7 mouse cellular contexts compared by ENCODE assay signal in the genomic region with DNA sequence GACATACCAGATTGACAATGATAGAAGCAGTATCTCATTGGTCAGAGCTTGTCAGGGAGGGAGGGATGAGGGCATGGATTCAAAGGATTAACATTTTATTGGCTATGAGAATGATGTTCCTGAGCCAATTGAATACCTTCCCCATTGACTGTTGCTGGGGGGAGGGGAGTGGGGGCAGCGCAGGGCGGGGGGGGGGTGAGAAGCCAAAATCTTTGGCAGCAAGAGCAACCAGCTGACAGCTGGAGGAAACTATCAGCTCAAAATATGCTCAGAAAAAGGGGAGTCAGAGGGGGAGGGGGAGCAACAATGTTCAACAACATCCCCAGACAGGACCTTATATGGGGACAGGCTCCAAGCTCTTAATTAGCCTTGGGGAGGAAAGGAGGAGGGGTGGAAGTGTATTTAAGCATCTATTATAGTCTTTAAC. TPM values are rescaled to one million over a fixed set of nuclear protein-coding genes. Genes with fewer than 3 reads are reported as not detected.
DNase-seq lines count a peak whose midpoint lies in the region; ATAC-seq lines count a peak whose summit lies in the region.

No protein-coding gene starts in this region.

- no peak for ATAC-seq in neural tube, embryonic 11.5 days (ENCODE audit: insufficient read depth, low FRiP score, low TSS enrichment)
- ATAC-seq in forebrain, embryonic 16.5 days = peak; percentile 91
- peak; percentile 85 for ATAC-seq in kidney, embryonic 15.5 days (replicated peaks; ENCODE audit: low FRiP score)

- WGBS in neural tube, embryonic 11.5 days = 6% methylated on average over 2 of the region's 2 CpGs
- WGBS in forebrain, embryonic 16.5 days = 0% methylated on average over 1 of the region's 2 CpGs
- WGBS in kidney, embryonic 15.5 days = 11% methylated on average over 2 of the region's 2 CpGs

- no peak overlapping the region for H3K27ac ChIP-seq in neural tube, embryonic 11.5 days (ENCODE audit: low read depth, low read length)
- H3K27ac ChIP-seq in forebrain, embryonic 16.5 days (ENCODE audit: low read length) = peak overlapping the region; percentile 94
- peak overlapping the region; percentile 95 for H3K27ac ChIP-seq in kidney, embryonic 15.5 days

- peaks cover 2% of the 10 kb centered on the region; the same call in 1 of the 2 replicates for H3K36me3 ChIP-seq in neural tube, embryonic 11.5 days (ENCODE audit: control insufficient read depth, insufficient read depth, low read length)
- H3K36me3 ChIP-seq in forebrain, embryonic 16.5 days (ENCODE audit: control insufficient read depth, insufficient read depth) = no peaks in the 10 kb centered on the region
- H3K36me3 ChIP-seq in kidney, embryonic 15.5 days = peaks cover 13% of the 10 kb centered on the region

- H3K4me1 ChIP-seq in neural tube, embryonic 11.5 days (ENCODE audit: control insufficient read depth, insufficient read depth, low read length) = no peaks in the 10 kb centered on the region
- H3K4me1 ChIP-seq in forebrain, embryonic 16.5 days (replicated peaks; ENCODE audit: control insufficient read depth, insufficient read depth, low read length) = peaks cover 14% of the 10 kb centered on the region
- H3K4me1 ChIP-seq in kidney, embryonic 15.5 days = peaks cover 27% of the 10 kb centered on the region

- no peak overlapping the region for H3K9ac ChIP-seq in neural tube, embryonic 11.5 days (ENCODE audit: low read length)
- H3K9ac ChIP-seq in forebrain, embryonic 16.5 days (replicated peaks; ENCODE audit: low read depth, low read length) = no peak overlapping the region; the same call in 1 of the 2 replicates
- H3K9ac ChIP-seq in kidney, embryonic 15.5 days = no peak overlapping the region

- no peaks in the 10 kb centered on the region for H3K27me3 ChIP-seq in neural tube, embryonic 11.5 days (ENCODE audit: control insufficient read depth, insufficient read depth, low read length)
- no peaks in the 10 kb centered on the region for H3K27me3 ChIP-seq in forebrain, embryonic 16.5 days (replicated peaks; ENCODE audit: control insufficient read depth, insufficient read depth, low read length)
- no peaks in the 10 kb centered on the region for H3K27me3 ChIP-seq in kidney, embryonic 15.5 days

- H3K9me3 ChIP-seq in neural tube, embryonic 11.5 days (ENCODE audit: control insufficient read depth, low read length) = no peaks in the 10 kb centered on the region
- no peaks in the 10 kb centered on the region for H3K9me3 ChIP-seq in forebrain, embryonic 16.5 days (ENCODE audit: control insufficient read depth, low read length)
- H3K9me3 ChIP-seq in kidney, embryonic 15.5 days (replicated peaks) = no peaks in the 10 kb centered on the region

- peak overlapping the region; percentile 15; the same call in 1 of the 2 replicates for H3K4me3 ChIP-seq in neural tube, embryonic 11.5 days (ENCODE audit: low read depth, low read length)
- peak overlapping the region; percentile 34; the same call in 1 of the 2 replicates for H3K4me3 ChIP-seq in forebrain, embryonic 16.5 days (replicated peaks; ENCODE audit: low read length)
- H3K4me3 ChIP-seq in kidney, embryonic 15.5 days (replicated peaks) = peak overlapping the region; percentile 18; the same call in 1 of the 2 replicates

- DNase-seq in neural tube, embryonic 11.5 days (ENCODE audit: low spot score) = no peak
- DNase-seq in neural tube, embryonic 10.5 days (ENCODE audit: extremely low spot score, low spot score) = no peak
- DNase-seq in lung, postnatal 36 days = peak; percentile 65
- no peak for DNase-seq in yolk sac, embryonic 10.5 days (ENCODE audit: low spot score)
- no peak for DNase-seq in adrenal gland, adult 18-20 months (ENCODE audit: low spot score in 2 of 2)

- peak overlapping the region; percentile 15 for H3K4me2 ChIP-seq in neural tube, embryonic 11.5 days (ENCODE audit: low read depth)
- peak overlapping the region; percentile 54 for H3K4me2 ChIP-seq in forebrain, embryonic 16.5 days (ENCODE audit: low read length)
- H3K4me2 ChIP-seq in kidney, embryonic 15.5 days = peak overlapping the region; percentile 50

RNA-seq across cellular contexts. Expression of gene B4galt3, which starts 6.9 kb away (rescaled TPM):
- polyA plus RNA-seq in neural tube, embryonic 11.5 days (2014; fragmentation: Nextera tagmentation; extraction: Ambion mirVana) = 67.4 and 70.6 TPM in 2 replicates
- polyA plus RNA-seq in forebrain, embryonic 16.5 days (2015; fragmentation: Nextera tagmentation; extraction: Ambion mirVana) = 111 and 114 TPM in 2 replicates
- 80.4 and 94.3 TPM in 2 replicates for polyA plus RNA-seq in kidney, embryonic 15.5 days (2015; fragmentation: Nextera tagmentation; extraction: Ambion mirVana)
- total RNA-seq in adrenal gland, adult 18-20 months (2021) = 10 to 100 TPM; 30.5 to 37.8 TPM

RNA-seq across cellular contexts. Expression of gene Ndufs2, which starts 12.0 kb away (rescaled TPM):
- 242 and 286 TPM in 2 replicates for polyA plus RNA-seq in neural tube, embryonic 11.5 days (2014; fragmentation: Nextera tagmentation; extraction: Ambion mirVana)
- polyA plus RNA-seq in forebrain, embryonic 16.5 days (2015; fragmentation: Nextera tagmentation; extraction: Ambion mirVana) = 212 and 232 TPM in 2 replicates
- polyA plus RNA-seq in kidney, embryonic 15.5 days (2015; fragmentation: Nextera tagmentation; extraction: Ambion mirVana) = 276 and 283 TPM in 2 replicates
- total RNA-seq in adrenal gland, adult 18-20 months (2021) = 1,000 to 10,000 TPM in 1 of 2 experiments, 100 to 1,000 TPM in 1; 683 to 1,034 TPM

RNA-seq across cellular contexts. Expression of gene Adamts4, which starts 13.0 kb away (rescaled TPM):
- 4.7 and 5.0 TPM in 2 replicates for polyA plus RNA-seq in neural tube, embryonic 11.5 days (2014; fragmentation: Nextera tagmentation; extraction: Ambion mirVana)
- polyA plus RNA-seq in forebrain, embryonic 16.5 days (2015; fragmentation: Nextera tagmentation; extraction: Ambion mirVana) = 7.2 and 7.6 TPM in 2 replicates
- polyA plus RNA-seq in kidney, embryonic 15.5 days (2015; fragmentation: Nextera tagmentation; extraction: Ambion mirVana) = 10.7 and 11.6 TPM in 2 replicates
- total RNA-seq in adrenal gland, adult 18-20 months (2021) = 1 to 10 TPM; 1.5 to 3.8 TPM

RNA-seq across cellular contexts. Expression of gene Ppox, which starts 17.8 kb away (rescaled TPM):
- 55.6 and 65.3 TPM in 2 replicates for polyA plus RNA-seq in neural tube, embryonic 11.5 days (2014; fragmentation: Nextera tagmentation; extraction: Ambion mirVana)
- polyA plus RNA-seq in forebrain, embryonic 16.5 days (2015; fragmentation: Nextera tagmentation; extraction: Ambion mirVana) = 47.6 and 49.2 TPM in 2 replicates
- polyA plus RNA-seq in kidney, embryonic 15.5 days (2015; fragmentation: Nextera tagmentation; extraction: Ambion mirVana) = 63.0 and 65.4 TPM in 2 replicates
- 10 to 100 TPM; 39.4 to 43.1 TPM for total RNA-seq in adrenal gland, adult 18-20 months (2021)

RNA-seq across cellular contexts. Expression of gene Usp21, which starts 24.6 kb away (rescaled TPM):
- polyA plus RNA-seq in neural tube, embryonic 11.5 days (2014; fragmentation: Nextera tagmentation; extraction: Ambion mirVana) = 90.3 and 104 TPM in 2 replicates
- polyA plus RNA-seq in forebrain, embryonic 16.5 days (2015; fragmentation: Nextera tagmentation; extraction: Ambion mirVana) = 126 and 130 TPM in 2 replicates
- polyA plus RNA-seq in kidney, embryonic 15.5 days (2015; fragmentation: Nextera tagmentation; extraction: Ambion mirVana) = 87.7 and 97.8 TPM in 2 replicates
- 10 to 100 TPM; 38.5 to 41.8 TPM for total RNA-seq in adrenal gland, adult 18-20 months (2021)
